Mouse (Mus musculus) myocyte (in vitro differentiated cells): Measurements from ENCODE around the gene Plxnd1. TPM values are rescaled to one million over a fixed set of nuclear protein-coding genes. Genes with fewer than 3 reads are reported as not detected.

ENCODE experiments used
- H3K27me3 ChIP-seq: one replicate; pipeline ENCODE4 v1.6.1; 2011; ENCODE audit not compliant: control insufficient read depth, insufficient read depth, insufficient read length
- H3K36me3 ChIP-seq: one replicate; pipeline ENCODE4 v1.6.1; 2011; ENCODE audit not compliant: control insufficient read depth, insufficient read depth
- H3K4me2 ChIP-seq: one replicate; pipeline ENCODE4 v1.6.1; 2011; ENCODE audit warnings: low read depth, control low read depth
- H3K4me3 ChIP-seq: one replicate; pipeline ENCODE4 v1.5.1; 2011; ENCODE audit warnings: mild to moderate bottlenecking, control low read depth, moderate library complexity
- H3K79me2 ChIP-seq: one replicate; pipeline ENCODE4 v1.6.1; 2011; ENCODE audit not compliant: control insufficient read depth, insufficient read depth
- H3ac ChIP-seq: one replicate; pipeline ENCODE4 v1.6.1; 2011; ENCODE audit not compliant: control insufficient read depth, insufficient read length
- CEBPB ChIP-seq: IDR thresholded peaks from 2 replicates; pipeline ENCODE4 v1.6.1; 2011; ENCODE audit warnings: mild to moderate bottlenecking, moderate library complexity; ENCODE audit not compliant: poor library complexity, insufficient read depth, severe bottlenecking
- E2F4 ChIP-seq: IDR thresholded peaks from one replicate; pipeline ENCODE4 v1.6.1; 2011; ENCODE audit warnings: mild to moderate bottlenecking, control low read depth, moderate library complexity; ENCODE audit not compliant: insufficient read depth
- MAX ChIP-seq: IDR thresholded peaks from one replicate; pipeline ENCODE4 v1.6.1; 2011; ENCODE audit warnings: low read depth, mild to moderate bottlenecking, control low read depth
- MYOD1 ChIP-seq, 3 experiments: IDR thresholded peaks; one replicate each; pipeline ENCODE4 v1.6.1; 2011; ENCODE audit warnings: control low read depth in 2 of 3, low read depth in 2 of 3, mild to moderate bottlenecking in 2 of 3, moderate library complexity in 1 of 3; ENCODE audit not compliant: insufficient read length in 2 of 3, control insufficient read depth in 1 of 3
- MYOG ChIP-seq, 3 experiments: IDR thresholded peaks; one replicate each; pipeline ENCODE4 v1.6.1; 2011; ENCODE audit warnings: control low read depth in 2 of 3, low read depth in 2 of 3, mild to moderate bottlenecking in 2 of 3; ENCODE audit not compliant: insufficient read length in 2 of 3, control insufficient read depth in 1 of 3, insufficient read depth in 1 of 3
- POLR2A ChIP-seq: IDR thresholded peaks from one replicate; pipeline ENCODE4 v1.6.1; 2011; ENCODE audit warnings: low read depth, mild to moderate bottlenecking, control low read depth, moderate library complexity; ENCODE audit not compliant: insufficient read length
- POLR2AphosphoS2 ChIP-seq: IDR thresholded peaks from one replicate; pipeline ENCODE4 v1.6.1; 2011; ENCODE audit warnings: low read depth, control low read depth; ENCODE audit not compliant: insufficient read length
- REST ChIP-seq: IDR thresholded peaks from one replicate; pipeline ENCODE4 v1.6.1; 2011; ENCODE audit warnings: mild to moderate bottlenecking, control low read depth, moderate library complexity; ENCODE audit not compliant: insufficient read depth, insufficient read length
- SRF ChIP-seq: IDR thresholded peaks from one replicate; pipeline ENCODE4 v1.6.1; 2011; ENCODE audit warnings: low read depth; ENCODE audit not compliant: control insufficient read depth, insufficient read length
- TCF12 ChIP-seq: IDR thresholded peaks from one replicate; pipeline ENCODE4 v1.6.1; 2011; ENCODE audit warnings: mild to moderate bottlenecking, control low read depth; ENCODE audit not compliant: poor library complexity, insufficient read depth, severe bottlenecking
- TCF3 ChIP-seq: IDR thresholded peaks from one replicate; pipeline ENCODE4 v1.6.1; 2011; ENCODE audit warnings: low read depth, control low read depth; ENCODE audit not compliant: insufficient read length
- USF1 ChIP-seq: IDR thresholded peaks from one replicate; pipeline ENCODE4 v1.6.1; 2011; ENCODE audit warnings: low read depth, mild to moderate bottlenecking, control low read depth, moderate library complexity
- polyA plus RNA-seq: library from polyadenylated mRNA; unstranded; fragments of >200 nt; fragmentation: generic; extraction: Trizol; gene quantifications from one replicate; pipeline ENCODE4 v1.2.1, GENCODE M21; 2012; ENCODE audit warnings: missing spikeins

Gene Plxnd1
- polyA plus RNA-seq, 1 experiment: 39.4 TPM

GRCm38 (mm10) chr6:115961743-115962142 lies 33.1 kb downstream of the Plxnd1 start:
- Histone ChIP-seq H3K79me2 (no peaks in the 10 kb centered on the region), H3K36me3 (peaks cover 5% of the 10 kb centered on the region), H3K4me2 (no peak overlapping the region), H3K27me3 (no peaks in the 10 kb centered on the region), H3K4me3 (no peak overlapping the region), H3ac (no peak overlapping the region)
- no peak for TF ChIP-seq POLR2A
- no peak for TF ChIP-seq TCF12
- TF ChIP-seq MYOD1 (IDR thresholded peaks at IDR 0.05; ENCODE audit: control insufficient read depth in 1 of 3, insufficient read length in 2 of 3, low read depth in 2 of 3): no peak
- TF ChIP-seq E2F4: no peak
- no peak for TF ChIP-seq CEBPB
- TF ChIP-seq TCF3: no peak
- no peak for TF ChIP-seq MYOG (IDR thresholded peaks at IDR 0.05; ENCODE audit: control insufficient read depth in 1 of 3, insufficient read depth in 1 of 3, insufficient read length in 2 of 3, low read depth in 2 of 3)
- no peak for TF ChIP-seq USF1
- no peak for TF ChIP-seq SRF
- no peak for TF ChIP-seq MAX

- Histone ChIP-seq H3ac (no peak overlapping the region), H3K27me3 (no peaks in the 10 kb centered on the region), H3K79me2 (no peaks in the 10 kb centered on the region), H3K36me3 (peaks cover 8% of the 10 kb centered on the region), H3K4me2 (no peak overlapping the region), H3K4me3 (no peak overlapping the region)
- TF ChIP-seq TCF3 (no peak), E2F4 (no peak), POLR2A (no peak), SRF (no peak), MAX (no peak), USF1 (no peak), REST (no peak), MYOD1 (IDR thresholded peaks at IDR 0.05; ENCODE audit: control insufficient read depth in 1 of 3, insufficient read length in 2 of 3, low read depth in 2 of 3) (no peak), TCF12 (no peak), POLR2AphosphoS2 (no peak), CEBPB (no peak)
These were observed 34.5 kb downstream of the Plxnd1 start for GRCm38 (mm10) chr6:115960322-115960721.

GRCm38 (mm10) chr6:115959151-115959691 lies 35.6 kb downstream of the Plxnd1 start:
- H3K4me2 ChIP-seq: no peak overlapping the region
- H3K4me3 ChIP-seq: no peak overlapping the region
- no peaks in the 10 kb centered on the region for H3K27me3 ChIP-seq
- H3ac ChIP-seq: no peak overlapping the region
- TF ChIP-seq SRF (no peak), MAX (no peak), REST (no peak), MYOG (IDR thresholded peaks at IDR 0.05; ENCODE audit: control insufficient read depth in 1 of 3, insufficient read depth in 1 of 3, insufficient read length in 2 of 3, low read depth in 2 of 3) (no peak), MYOD1 (IDR thresholded peaks at IDR 0.05; ENCODE audit: control insufficient read depth in 1 of 3, insufficient read length in 2 of 3, low read depth in 2 of 3) (no peak), USF1 (no peak), CEBPB (no peak), E2F4 (no peak), TCF12 (no peak), POLR2A (no peak), POLR2AphosphoS2 (no peak), TCF3 (no peak)
- peaks cover 8% of the 10 kb centered on the region for H3K36me3 ChIP-seq
- no peaks in the 10 kb centered on the region for H3K79me2 ChIP-seq

- no peaks in the 10 kb centered on the region for H3K79me2 ChIP-seq
- H3K27me3 ChIP-seq: no peaks in the 10 kb centered on the region
- H3K4me3 ChIP-seq: no peak overlapping the region
- peaks cover 4% of the 10 kb centered on the region for H3K36me3 ChIP-seq
- no peak overlapping the region for H3K4me2 ChIP-seq
- TF ChIP-seq E2F4 (no peak), TCF3 (no peak), POLR2AphosphoS2 (no peak)
- H3ac ChIP-seq: no peak overlapping the region
These were observed 36.4 kb downstream of the Plxnd1 start for GRCm38 (mm10) chr6:115958445-115958844.

- peaks cover 4% of the 10 kb centered on the region for H3K36me3 ChIP-seq
These were observed 37.1 kb downstream of the Plxnd1 start for GRCm38 (mm10) chr6:115957681-115958080.

More at GRCm38 (mm10) chr6:115957681-115958080, 37.1 kb downstream of the Plxnd1 start:
- no peak overlapping the region for H3K4me3 ChIP-seq
- H3K27me3 ChIP-seq: no peaks in the 10 kb centered on the region
- no peaks in the 10 kb centered on the region for H3K79me2 ChIP-seq
- TF ChIP-seq USF1: no peak
- TF ChIP-seq TCF3: no peak
- TF ChIP-seq CEBPB: no peak
- no peak for TF ChIP-seq MAX
- no peak for TF ChIP-seq REST
- TF ChIP-seq E2F4: no peak
- TF ChIP-seq SRF: no peak
- no peak for TF ChIP-seq MYOG (IDR thresholded peaks at IDR 0.05; ENCODE audit: control insufficient read depth in 1 of 3, insufficient read depth in 1 of 3, insufficient read length in 2 of 3, low read depth in 2 of 3)
- no peak for TF ChIP-seq MYOD1 (IDR thresholded peaks at IDR 0.05; ENCODE audit: control insufficient read depth in 1 of 3, insufficient read length in 2 of 3, low read depth in 2 of 3)
- TF ChIP-seq TCF12: no peak
- H3ac ChIP-seq: no peak overlapping the region
- no peak overlapping the region for H3K4me2 ChIP-seq
